Mouse (Mus musculus) erythroblast, embryonic 14.5 days (primary cell): ENCODE measurements around the gene Flg.

Experiments
- GATA1 ChIP-seq: IDR thresholded peaks from 2 replicates; pipeline ENCODE4 v1.6.1; 2012; ENCODE audit warnings: low read length, inconsistent platforms, mixed read lengths
- TAL1 ChIP-seq: IDR thresholded peaks from 3 replicates; pipeline ENCODE4 v1.6.1; 2012; ENCODE audit warnings: low read length, inconsistent platforms, mixed read lengths

DNA sequence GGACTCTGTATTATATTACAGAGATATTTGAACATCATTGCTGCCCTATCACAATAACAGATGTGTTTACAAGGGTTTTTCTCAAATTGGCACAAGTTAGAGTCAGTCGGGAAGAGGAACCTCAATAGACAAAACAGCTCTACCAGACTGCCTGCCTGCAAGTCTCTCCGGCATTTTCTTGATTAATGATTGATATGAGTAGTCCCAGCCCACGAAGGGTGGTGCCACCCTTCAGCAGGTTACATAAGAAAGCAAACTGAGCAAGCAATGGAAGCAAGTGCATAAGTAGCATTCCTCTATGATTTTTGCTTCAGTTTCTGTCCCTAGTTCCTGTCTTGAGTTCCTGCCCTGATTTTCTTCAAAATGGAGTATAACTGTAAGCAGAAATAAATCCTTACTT lies 28.6 kb downstream of the Flg start:
- TF ChIP-seq GATA1 (no peak), TAL1 (no peak)
